Mouse (Mus musculus) cerebellum, adult (tissue): ENCODE measurements around the gene Nlgn1.

Source experiments
- ATAC-seq: cut with Nextera tagmentation; 2 replicates; pipeline ENCODE4 v1.9.2; 2017; ENCODE audit warnings: mild to moderate bottlenecking, moderate library complexity, mixed read lengths; ENCODE audit not compliant: insufficient number of reproducible peaks, low FRiP score, low TSS enrichment

Gene Nlgn1

DNA sequence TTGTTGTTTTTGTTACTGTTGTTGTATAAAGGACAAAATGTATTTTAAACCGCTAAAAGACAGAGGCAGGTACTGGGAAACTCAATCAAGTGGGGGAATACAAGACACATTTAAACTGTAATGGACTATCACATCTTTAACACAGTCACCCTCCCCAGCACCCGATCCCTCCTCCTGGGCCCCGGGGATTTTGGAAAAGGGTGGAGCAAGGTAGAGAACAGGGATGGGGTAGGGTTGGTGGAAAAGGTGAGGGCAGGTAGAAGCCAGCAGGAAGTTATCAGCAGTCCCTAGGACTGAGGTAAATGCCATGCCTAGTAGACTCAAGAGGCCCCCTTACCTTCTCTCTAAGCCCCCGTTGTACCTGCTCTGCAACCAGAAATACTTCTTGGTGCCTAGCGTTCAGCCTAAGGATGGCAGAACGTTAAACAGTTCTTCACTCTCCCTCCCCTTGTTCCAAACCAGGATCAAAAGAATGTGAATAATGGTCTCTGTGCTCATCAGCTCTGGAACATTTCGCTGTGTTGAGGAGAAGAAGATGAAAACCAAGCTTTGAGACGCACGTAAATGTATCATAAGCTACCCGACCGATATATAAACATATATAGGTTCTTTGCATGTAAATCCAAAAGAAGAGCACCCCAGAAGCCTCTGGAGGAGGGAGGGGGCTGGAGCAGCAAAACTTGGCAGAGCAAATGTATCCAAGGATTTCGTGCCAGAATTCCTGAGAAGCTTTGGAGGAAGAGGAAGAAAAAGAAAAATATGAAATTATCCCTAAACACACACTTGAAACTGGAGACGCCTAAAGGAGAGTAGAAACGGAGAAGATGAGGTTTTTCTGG is at the start of gene Nlgn1:
TSS of gene Nlgn1 (minus strand) at position 61 of the 839 bp plus-strand sequence.
- no peak for ATAC-seq

DNA sequence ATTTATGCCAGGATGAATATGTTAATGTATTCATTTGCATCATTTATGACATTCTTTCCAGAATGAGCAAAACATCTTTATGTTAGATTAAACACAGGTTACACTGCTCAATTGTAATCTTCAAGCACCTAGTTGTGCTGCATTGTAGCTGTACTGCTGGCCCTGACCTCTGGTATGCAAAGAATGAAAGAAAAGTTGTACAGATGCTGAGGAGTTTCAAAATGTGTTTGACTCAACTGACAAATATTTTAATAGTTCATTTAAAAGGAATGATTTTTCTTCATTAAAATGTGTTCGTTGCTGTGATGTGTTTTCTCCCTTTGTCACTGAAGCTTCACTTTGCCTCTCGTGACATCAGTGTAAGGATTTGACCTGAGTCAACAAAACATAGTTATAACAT is 46.0 kb upstream of the Nlgn1 start:
- no peak for ATAC-seq

DNA sequence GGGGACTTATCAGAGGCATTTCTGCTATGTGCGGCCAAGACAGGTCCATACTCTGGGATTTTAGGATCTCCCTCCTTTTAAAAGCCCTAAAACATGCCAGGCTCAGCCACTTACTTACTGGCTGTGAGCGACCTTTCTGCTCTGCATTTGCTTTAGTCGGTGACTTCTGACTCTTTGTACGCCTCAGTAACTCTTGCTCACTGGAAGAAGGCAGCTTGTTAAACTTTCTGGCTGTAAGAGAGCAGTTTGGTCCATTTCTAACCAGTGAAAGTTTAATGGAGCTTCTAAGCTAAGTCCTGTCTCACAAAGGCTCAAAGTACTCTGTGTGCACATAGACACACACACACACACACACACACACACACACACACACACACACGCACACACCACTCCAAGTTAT is 22.8 kb upstream of the Nlgn1 start:
- no peak for ATAC-seq

DNA sequence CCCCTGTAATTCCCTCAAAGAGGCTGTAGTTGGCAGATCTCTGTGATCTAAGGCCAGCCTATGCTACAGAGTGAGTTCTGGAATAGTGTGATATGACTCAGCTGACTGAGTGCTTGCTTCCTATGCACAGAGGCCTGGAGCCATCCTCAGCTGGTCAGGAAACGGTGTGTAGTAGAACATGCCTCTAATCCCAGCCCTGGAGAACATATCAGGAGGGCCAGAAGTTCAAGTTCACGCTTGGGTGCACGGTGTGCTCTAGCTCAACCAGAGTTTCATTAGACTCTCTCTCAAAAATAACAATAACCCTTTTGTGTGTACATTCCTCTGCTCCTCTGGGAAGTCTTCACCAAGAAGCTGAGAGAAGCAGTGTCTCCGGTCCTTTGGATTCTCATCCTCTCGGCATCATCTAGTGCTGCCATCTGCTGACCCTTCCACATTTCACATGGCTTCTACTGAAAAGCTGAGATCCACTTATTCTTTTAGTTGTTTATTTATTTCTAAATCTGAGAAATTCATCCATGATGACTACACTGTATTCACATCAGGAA is 22.3 kb upstream of the Nlgn1 start:
- peak; percentile 64; the same call in 1 of the 2 replicates for ATAC-seq

- ATAC-seq: no peak
These were observed 5.2 kb upstream of the Nlgn1 start for GRCm38 (mm10) chr3:26337495-26337894.

DNA sequence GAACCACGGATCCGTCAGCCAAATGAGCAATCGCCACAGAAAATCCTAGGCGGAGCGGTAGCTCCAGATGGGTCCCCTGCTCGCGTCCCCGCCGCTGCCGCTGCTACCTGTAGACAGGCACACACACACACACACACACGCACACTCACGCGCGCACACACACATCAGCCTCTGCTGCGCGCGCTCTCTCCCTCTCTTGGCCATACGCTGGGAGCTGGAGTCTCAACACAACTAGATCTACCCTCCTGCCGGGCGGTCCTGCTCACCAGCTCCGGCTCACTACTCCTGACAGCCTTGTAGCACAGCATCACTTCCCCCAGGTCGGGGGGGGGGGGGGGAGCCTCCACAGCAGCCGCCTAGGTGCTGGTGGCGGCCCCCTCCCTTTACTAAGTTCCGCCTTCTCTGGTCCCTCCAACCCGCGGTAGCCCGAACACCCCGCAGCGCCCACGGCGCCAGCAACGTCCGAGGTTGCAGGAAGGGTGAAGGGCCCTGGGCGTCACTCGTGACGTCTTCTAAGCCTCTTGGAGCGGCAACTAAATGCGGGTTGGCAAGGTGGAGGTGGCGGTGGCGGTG is 1.1 kb upstream of the Nlgn1 start:
- peak; percentile 71 for ATAC-seq

DNA sequence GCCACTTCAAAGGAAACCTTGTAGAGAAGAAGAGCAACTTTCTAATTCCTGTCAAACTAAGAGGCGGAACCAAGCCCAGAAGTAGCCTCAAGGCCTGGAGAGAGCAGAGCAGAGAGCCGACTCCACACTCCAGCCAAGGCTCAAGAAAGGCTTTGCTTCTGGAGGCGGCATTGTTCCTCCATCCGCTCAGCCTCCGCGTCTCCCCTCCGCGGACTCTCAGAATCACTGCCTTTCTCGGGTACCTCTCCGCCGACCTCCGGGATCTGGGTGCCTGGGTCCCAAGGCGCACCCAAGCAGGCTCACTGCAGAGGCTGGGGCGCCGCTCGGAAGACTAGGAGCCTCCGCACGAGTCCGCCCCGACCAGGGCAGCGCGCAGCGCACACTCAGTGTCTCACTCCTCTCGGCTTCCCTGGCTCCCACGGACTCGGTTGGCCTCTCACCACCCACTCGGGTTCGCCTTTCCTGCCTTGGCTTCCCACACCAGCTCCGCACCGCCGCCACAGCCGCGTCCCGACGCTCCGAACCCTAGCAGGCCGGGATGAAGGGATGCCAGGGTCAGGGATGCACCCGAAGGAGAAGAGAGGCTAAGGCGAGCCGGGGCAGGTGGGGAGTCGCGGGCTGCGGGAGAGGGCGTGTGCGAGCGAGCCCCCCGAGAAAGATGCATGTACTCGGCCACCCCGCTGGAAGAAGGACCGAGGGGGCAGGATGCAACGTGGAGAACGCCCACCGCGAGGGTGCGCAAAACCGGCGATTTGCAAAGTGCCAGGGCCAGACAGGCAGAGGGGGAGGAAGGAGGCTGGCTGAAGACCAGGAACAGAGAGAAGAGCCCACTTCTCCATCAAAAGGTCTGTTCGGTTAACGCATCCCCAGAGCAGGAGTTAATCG is 841 bp downstream of the Nlgn1 start:
- peak; percentile 72 for ATAC-seq

DNA sequence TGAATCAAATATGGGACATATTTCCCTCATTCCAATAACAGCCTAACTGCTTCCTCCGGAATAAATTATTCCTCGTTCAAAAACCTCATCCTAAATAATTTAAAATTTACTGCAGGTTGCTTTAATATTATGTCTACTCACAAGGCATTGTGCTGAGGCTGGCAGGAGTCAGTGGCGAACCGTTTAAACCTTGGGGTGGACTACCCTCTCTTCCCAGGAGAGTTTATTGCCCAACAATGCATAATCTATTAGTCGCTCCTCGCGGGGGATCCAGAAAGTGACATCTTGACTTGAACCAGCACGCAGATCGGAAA is 1.4 kb downstream of the Nlgn1 start:
- no peak for ATAC-seq

- no peak for ATAC-seq
These were observed 2.2 kb downstream of the Nlgn1 start for GRCm38 (mm10) chr3:26330019-26330418.

DNA sequence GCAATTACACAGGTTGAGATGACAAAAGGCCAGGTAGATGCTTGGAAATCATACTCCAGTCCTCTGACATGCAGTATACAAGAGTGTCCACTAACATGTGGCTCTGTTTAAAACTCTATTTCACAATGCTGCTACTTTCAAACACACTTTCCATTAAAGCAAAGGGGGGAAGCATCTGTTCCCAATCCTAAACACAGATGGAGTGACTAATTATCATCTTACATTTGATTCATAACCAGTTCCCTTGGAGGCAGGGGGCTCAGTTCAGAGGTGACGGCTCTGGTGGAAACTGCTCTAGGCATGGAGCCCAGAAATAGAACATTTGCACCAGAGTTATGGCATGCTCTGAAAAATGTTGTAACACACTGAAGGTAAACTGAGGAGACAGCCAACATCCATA is 7.8 kb downstream of the Nlgn1 start:
- no peak for ATAC-seq

DNA sequence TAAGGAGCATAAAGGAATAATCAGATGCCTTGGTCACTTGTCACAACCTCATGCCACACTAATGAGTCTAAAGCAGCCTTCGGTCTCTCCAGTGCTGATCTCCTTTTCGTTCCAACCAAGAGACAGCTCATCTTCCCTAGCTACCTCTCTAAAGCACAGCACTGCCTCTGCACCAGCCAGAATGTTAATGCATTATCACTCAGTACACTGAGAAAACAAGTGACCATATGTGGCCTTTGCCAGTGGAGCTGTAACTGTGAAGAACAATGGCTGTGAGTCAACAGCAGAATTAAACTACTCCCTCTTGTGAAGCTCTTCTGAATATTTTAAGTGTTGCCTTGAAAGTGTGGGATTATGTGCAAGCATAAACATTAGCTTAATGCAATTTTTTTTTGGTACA is 14.9 kb downstream of the Nlgn1 start:
- no peak for ATAC-seq

DNA sequence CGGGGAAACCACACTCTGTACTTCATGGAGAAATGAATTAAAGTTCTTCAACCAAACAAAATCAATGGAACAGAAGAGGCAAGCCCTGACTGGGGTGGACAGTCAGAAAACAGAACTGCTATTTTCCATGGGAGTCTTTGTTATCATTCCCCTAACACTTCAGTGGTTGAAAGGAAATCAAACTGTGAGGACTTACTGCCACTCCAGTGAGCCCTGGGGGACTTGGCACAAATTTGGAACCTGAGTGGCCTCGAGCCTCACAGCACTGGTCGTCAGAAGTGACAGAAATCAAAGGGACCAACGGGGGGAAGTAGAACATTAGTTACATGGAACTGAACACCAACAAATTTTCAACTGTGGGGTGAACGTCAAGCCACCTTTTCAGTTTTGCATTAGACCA is 34.4 kb downstream of the Nlgn1 start:
- ATAC-seq: no peak

DNA sequence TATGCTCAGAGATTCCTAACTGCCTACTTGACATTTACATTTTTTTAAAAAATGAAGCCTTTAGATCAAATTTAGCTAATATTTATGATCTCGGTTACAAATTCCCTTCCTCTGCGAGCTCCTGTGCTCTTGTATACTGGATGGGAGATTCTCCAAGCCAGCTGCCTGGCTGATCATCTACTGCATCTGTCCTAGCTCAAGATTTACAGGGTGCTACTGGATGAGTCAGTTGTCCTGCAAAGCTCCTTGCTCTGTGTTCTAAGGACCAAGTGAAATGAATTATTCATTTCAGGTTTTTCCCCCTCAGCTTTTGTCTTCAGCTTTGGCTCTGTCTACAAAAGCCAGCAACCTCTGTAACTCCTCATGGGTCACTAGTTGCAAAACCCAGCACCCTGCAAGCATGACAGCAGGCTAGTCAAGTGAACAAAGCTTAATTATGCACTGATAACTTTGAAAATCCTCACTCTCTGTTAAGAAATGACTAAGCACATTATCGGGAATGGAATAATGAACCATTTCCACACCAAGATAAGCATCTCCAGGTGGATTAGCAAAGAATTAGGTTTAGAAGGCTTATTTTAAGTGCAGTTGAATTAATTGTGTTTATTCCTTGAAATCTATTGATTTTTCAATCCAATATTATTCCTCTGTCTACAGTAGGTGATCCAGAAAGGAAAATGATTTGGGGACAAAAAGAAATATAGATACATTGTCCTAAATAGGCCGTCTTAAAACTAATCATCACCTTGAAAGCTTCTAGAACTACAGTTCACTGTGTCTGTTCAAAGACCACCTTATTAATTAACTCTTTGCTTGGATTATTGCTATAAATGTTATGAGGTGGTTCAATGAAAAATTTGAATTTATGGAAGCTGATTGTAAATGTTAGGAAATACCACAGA is 61.1 kb downstream of the Nlgn1 start:
- ATAC-seq: no peak

DNA sequence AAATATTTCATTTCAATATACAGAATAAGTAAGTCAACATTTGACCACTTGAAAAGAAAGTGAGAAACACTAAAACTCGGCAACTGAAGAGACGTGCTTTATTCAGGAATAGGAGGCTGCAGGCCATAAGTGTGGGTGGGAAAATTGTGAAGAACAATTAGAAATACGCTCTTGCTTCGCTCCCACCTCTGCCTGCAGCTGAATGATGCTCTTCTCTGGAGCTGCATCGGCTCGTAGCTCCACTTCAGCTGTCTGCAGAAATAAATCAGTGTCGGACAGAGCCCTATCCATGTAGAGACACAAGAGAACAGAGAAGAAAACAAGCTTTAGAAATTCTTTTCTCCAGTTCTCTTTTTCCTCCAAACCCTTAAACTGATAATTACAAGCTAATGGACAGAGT is 85.7 kb downstream of the Nlgn1 start:
- ATAC-seq: no peak

DNA sequence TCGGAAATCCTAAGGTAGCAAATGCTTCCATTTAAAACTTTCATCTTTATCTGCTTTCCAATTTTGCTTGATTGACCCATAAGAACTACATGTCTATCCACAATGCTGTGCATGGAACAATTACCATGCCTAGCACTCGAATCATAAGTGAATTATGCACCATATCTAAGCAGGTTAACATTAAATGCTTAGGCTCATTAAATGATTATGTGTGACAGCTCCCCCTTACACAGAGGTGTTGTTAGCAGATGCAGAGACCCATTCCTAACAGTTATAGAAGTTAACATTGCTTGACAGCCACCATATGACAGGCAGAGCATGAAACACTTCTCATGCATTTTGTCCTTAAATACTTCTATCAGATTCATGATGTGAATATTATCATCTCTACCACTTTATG is 89.0 kb downstream of the Nlgn1 start:
- no peak for ATAC-seq

DNA sequence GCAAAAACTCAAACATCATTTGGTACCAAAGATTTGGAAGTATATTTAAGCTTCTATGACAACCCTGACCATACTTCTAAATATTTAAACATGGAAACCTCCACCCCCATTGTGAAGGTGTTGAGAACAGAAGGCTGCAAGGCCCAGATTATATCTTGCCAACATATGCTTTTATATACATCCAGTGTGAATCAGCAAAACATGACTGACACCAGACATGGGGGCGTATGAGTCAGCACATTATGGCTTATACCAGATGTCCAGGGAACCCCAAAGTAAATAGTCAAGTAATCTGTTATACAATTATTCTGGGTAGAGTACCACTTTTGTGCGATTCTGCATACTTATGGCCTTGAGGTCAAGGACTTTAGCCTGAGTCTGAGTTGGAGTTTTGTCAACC is 102.3 kb downstream of the Nlgn1 start:
- ATAC-seq: no peak

DNA sequence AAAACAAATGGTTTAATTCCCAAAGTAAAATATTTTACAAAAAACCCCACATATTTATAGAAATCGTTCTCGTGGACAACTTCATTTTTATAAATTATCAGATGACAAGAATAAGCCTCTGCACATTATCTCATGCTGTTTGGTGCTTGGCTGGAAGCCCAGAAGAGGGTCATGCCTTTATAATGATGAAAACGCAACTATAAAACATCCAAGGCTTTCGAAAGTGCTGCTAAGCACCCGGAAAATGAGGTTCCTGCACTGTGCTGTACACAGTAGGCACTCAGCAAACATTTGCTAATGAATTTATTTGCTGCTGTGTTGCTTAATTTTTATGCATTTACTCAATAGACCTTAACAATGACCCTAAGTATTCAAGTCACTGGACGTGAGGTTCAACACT is 103.4 kb downstream of the Nlgn1 start:
- ATAC-seq: no peak

GRCm38 (mm10) chr3:26228172-26228781 is 104.0 kb downstream of the Nlgn1 start:
- ATAC-seq: no peak

DNA sequence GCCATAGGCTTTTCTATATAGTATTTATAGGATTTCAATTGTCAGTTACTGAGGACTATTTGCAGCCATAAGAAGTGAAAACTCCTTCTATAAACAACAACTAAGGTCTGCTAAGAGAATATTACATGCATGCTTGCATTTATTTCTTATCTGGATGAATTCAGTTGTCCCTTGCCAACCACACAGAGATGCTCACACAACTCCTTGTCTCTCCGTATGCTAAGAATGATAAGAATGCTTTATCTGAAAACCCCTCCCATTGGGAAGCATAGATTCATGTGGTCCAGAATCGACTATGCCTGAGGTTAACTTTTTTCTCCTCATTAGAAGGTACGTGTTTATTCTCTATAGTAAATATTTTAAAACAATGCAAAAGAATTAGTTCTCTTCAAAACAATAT is 108.8 kb downstream of the Nlgn1 start:
- ATAC-seq: no peak

DNA sequence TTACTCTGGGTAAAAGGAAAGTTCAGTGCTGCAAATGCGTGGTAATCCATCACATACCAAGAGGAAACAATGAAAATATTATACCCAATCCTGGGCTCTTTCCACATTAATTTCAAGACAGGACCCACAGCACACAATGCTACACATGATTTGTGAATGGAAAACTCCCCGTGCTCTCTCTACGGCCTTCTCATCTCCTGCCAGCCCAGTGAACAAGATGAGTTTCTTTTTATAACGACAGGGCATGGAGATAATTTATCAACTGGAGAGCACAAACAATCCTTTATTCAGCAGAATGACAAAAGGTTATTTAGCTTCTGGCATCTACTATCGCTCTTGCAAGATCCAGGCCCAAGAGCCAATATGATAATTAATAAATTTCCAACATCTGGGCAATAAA is 116.0 kb downstream of the Nlgn1 start:
- ATAC-seq: no peak
